Mouse (Mus musculus): ENCODE data around the gene Gm17555. TPM values are rescaled to one million over a fixed set of nuclear protein-coding genes. Genes with fewer than 3 reads are reported as not detected.
"Not testable (repeated sequence)": the region's sequence is repeated elsewhere in the genome, so short reads cannot be mapped to it uniquely, and the experiment has no call there.

The Gm17555 gene
- polyA plus RNA-seq (2012; rRNA removed), result not detected in 2 replicates

- not testable (repeated sequence) for H3K27ac ChIP-seq (ENCODE audit: insufficient read depth, low read length); H3K4me1 ChIP-seq (ENCODE audit: control insufficient read depth, insufficient read depth, low read length); H3K4me3 ChIP-seq (ENCODE audit: insufficient read depth, low read length)
These were observed at the start of gene Gm17555 for GRCm38 (mm10) chr2:126214800-126215199. Gene Gm17555 (plus strand): TSS chr2:126215100.

- H3K4me3 ChIP-seq (ENCODE audit: insufficient read depth, low read length), result no peak overlapping the region
- no peak for TF ChIP-seq POLR2A (IDR thresholded peaks at IDR 0.05; ENCODE audit: extremely low read depth, insufficient read depth, low read length)
- no peak for TF ChIP-seq CTCF (IDR thresholded peaks at IDR 0.05; ENCODE audit: extremely low read depth, insufficient read depth, low read length)
- H3K4me1 ChIP-seq (ENCODE audit: control insufficient read depth, insufficient read depth, low read length), result no peaks in the 10 kb centered on the region
- no peak overlapping the region for H3K27ac ChIP-seq (ENCODE audit: insufficient read depth, low read length)
These were observed 49.5 kb upstream of the Gm17555 start for GRCm38 (mm10) chr2:126165277-126166018.

GRCm38 (mm10) chr2:126166335-126166734, 48.6 kb upstream of the Gm17555 start:
- no peak overlapping the region for H3K27ac ChIP-seq (ENCODE audit: insufficient read depth, low read length)
- no peaks in the 10 kb centered on the region for H3K4me1 ChIP-seq (ENCODE audit: control insufficient read depth, insufficient read depth, low read length)
- no peak for TF ChIP-seq POLR2A (IDR thresholded peaks at IDR 0.05; ENCODE audit: extremely low read depth, insufficient read depth, low read length)
- no peak for TF ChIP-seq CTCF (IDR thresholded peaks at IDR 0.05; ENCODE audit: extremely low read depth, insufficient read depth, low read length)
- no peak overlapping the region for H3K4me3 ChIP-seq (ENCODE audit: insufficient read depth, low read length)

- TF ChIP-seq CTCF (IDR thresholded peaks at IDR 0.05; ENCODE audit: extremely low read depth, insufficient read depth, low read length), result no peak
- TF ChIP-seq POLR2A (IDR thresholded peaks at IDR 0.05; ENCODE audit: extremely low read depth, insufficient read depth, low read length), result no peak
- no peaks in the 10 kb centered on the region for H3K4me1 ChIP-seq (ENCODE audit: control insufficient read depth, insufficient read depth, low read length)
- no peak overlapping the region for H3K27ac ChIP-seq (ENCODE audit: insufficient read depth, low read length)
- no peak overlapping the region for H3K4me3 ChIP-seq (ENCODE audit: insufficient read depth, low read length)
These were observed 47.9 kb upstream of the Gm17555 start for GRCm38 (mm10) chr2:126166848-126167617.

- no peak overlapping the region for H3K4me3 ChIP-seq (ENCODE audit: insufficient read depth, low read length)
- no peak for TF ChIP-seq POLR2A (IDR thresholded peaks at IDR 0.05; ENCODE audit: extremely low read depth, insufficient read depth, low read length)
- no peak for TF ChIP-seq CTCF (IDR thresholded peaks at IDR 0.05; ENCODE audit: extremely low read depth, insufficient read depth, low read length)
- H3K4me1 ChIP-seq (ENCODE audit: control insufficient read depth, insufficient read depth, low read length), result no peaks in the 10 kb centered on the region
- H3K27ac ChIP-seq (ENCODE audit: insufficient read depth, low read length), result no peak overlapping the region
These were observed 43.5 kb upstream of the Gm17555 start for GRCm38 (mm10) chr2:126171427-126171826.

GRCm38 (mm10) chr2:126191306-126191705, 23.6 kb upstream of the Gm17555 start:
- TF ChIP-seq POLR2A (IDR thresholded peaks at IDR 0.05; ENCODE audit: extremely low read depth, insufficient read depth, low read length) (no peak), CTCF (IDR thresholded peaks at IDR 0.05; ENCODE audit: extremely low read depth, insufficient read depth, low read length) (no peak)
- Histone ChIP-seq H3K4me3 (ENCODE audit: insufficient read depth, low read length) (no peak overlapping the region), H3K4me1 (ENCODE audit: control insufficient read depth, insufficient read depth, low read length) (no peaks in the 10 kb centered on the region), H3K27ac (ENCODE audit: insufficient read depth, low read length) (no peak overlapping the region)

- Histone ChIP-seq H3K4me3 (ENCODE audit: insufficient read depth, low read length) (no peak overlapping the region), H3K4me1 (ENCODE audit: control insufficient read depth, insufficient read depth, low read length) (no peaks in the 10 kb centered on the region), H3K27ac (ENCODE audit: insufficient read depth, low read length) (no peak overlapping the region)
- TF ChIP-seq CTCF (IDR thresholded peaks at IDR 0.05; ENCODE audit: extremely low read depth, insufficient read depth, low read length), result no peak
- no peak for TF ChIP-seq POLR2A (IDR thresholded peaks at IDR 0.05; ENCODE audit: extremely low read depth, insufficient read depth, low read length)
These were observed 22.8 kb upstream of the Gm17555 start for GRCm38 (mm10) chr2:126192129-126192528.

GRCm38 (mm10) chr2:126195631-126196356, 19.1 kb upstream of the Gm17555 start:
- Histone ChIP-seq H3K4me1 (ENCODE audit: control insufficient read depth, insufficient read depth, low read length) (no peaks in the 10 kb centered on the region), H3K4me3 (ENCODE audit: insufficient read depth, low read length) (no peak overlapping the region), H3K27ac (ENCODE audit: insufficient read depth, low read length) (no peak overlapping the region)
- TF ChIP-seq CTCF (IDR thresholded peaks at IDR 0.05; ENCODE audit: extremely low read depth, insufficient read depth, low read length) (no peak), POLR2A (IDR thresholded peaks at IDR 0.05; ENCODE audit: extremely low read depth, insufficient read depth, low read length) (no peak)

GRCm38 (mm10) chr2:126198971-126199370, 15.9 kb upstream of the Gm17555 start:
- H3K4me3 ChIP-seq (ENCODE audit: insufficient read depth, low read length), result no peak overlapping the region
- TF ChIP-seq POLR2A (IDR thresholded peaks at IDR 0.05; ENCODE audit: extremely low read depth, insufficient read depth, low read length) (no peak), CTCF (IDR thresholded peaks at IDR 0.05; ENCODE audit: extremely low read depth, insufficient read depth, low read length) (no peak)

More at GRCm38 (mm10) chr2:126198971-126199370, 15.9 kb upstream of the Gm17555 start:
- Histone ChIP-seq H3K27ac (ENCODE audit: insufficient read depth, low read length) (no peak overlapping the region), H3K4me1 (ENCODE audit: control insufficient read depth, insufficient read depth, low read length) (no peaks in the 10 kb centered on the region)
